Mouse (Mus musculus) brain, embryonic 14.5 days (tissue): ENCODE results near the gene Aox2.

Source experiments
- CTCF ChIP-seq: fragments of 200-500 bp; IDR thresholded peaks from 2 replicates; pipeline ENCODE4 v1.5.1; 2012; ENCODE audit warnings: inconsistent platforms, mild to moderate bottlenecking, moderate library complexity, borderline replicate concordance; ENCODE audit not compliant: insufficient read depth, insufficient read length; ENCODE audit errors: extremely low read depth
- POLR2A ChIP-seq: fragments of 200-500 bp; IDR thresholded peaks from 2 replicates; pipeline ENCODE4 v1.6.1; 2012; ENCODE audit warnings: mild to moderate bottlenecking, inconsistent platforms, borderline replicate concordance; ENCODE audit not compliant: poor library complexity, insufficient read depth, insufficient read length, severe bottlenecking; ENCODE audit errors: extremely low read depth

DNA sequence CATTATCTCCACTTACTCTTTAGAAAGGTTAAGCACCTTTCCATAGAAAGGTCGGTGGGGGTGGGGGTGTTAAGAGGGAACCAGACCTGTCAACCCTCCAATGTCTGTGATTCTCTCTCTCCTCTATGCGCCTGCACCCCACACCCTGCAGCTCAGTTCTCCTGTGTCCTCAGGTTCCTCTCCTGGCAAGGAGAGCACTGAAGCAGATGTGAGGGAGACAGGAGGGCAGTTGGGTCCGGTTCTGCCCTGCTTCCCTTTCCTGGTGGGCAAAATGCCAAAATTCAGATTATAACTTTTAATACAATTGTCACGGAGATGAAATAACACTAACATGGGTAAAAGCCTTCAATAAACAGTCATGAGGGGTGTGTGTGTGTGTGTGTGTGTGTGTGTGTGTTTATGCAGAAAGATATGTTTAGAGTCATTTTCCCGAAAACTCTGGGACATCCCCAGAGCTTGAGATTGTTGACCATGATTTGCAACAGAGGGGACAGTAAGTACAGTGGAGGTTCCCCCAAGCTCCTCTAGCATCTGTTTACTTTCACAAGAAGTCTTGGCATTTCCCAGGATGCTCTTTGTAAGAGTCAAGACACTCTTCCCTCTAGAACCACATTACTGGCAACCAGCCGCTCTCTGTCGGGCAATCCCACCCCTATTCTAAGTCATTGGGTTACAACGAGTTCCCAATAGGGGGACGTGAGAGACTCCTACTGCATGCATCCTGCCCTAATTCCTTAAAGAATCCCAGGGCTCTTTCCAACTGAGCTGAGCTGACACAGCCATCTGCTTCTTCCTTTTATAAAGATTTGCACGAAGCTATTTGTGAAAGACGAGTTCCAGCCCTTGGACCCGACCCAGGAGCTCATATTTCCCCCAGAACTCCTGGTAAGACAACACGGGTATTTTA is 13.5 kb downstream of the Aox2 start:
- TF ChIP-seq CTCF (no peak), POLR2A (no peak)
